Mouse (Mus musculus): ENCODE measurements around the gene Fam149b.
"Not testable (repeated sequence)": the region's sequence is repeated elsewhere in the genome, so short reads cannot be mapped to it uniquely, and the experiment has no call there.

The Fam149b gene

GRCm38 (mm10) chr14:20347991-20348541 lies at the start of gene Fam149b, which contains the start of gene Ecd:
Gene Fam149b, plus strand, starts transcription at chr14:20348162.
Gene Ecd, minus strand, starts transcription at chr14:20348121.
- DNase-seq, result peak; percentile 92 to 94

DNA sequence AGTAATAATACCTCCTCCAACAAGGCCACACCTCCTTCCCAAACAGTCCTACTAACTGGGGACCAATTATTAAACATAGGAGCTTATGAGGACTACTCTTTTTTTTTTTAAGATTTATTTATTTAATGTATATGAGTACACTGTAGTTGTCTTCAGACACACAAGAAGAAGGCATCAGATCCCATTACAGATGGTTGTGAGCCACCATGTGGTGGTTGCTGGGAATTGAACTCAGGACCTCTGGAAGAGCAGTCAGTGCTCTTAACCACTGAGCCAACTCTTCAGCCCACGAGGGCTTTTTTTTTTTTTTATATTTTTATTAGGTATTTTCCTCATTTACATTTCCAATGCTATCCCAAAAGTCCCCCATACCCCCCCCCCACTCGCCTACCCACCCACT lies 42.9 kb upstream of the Fam149b start:
- not testable (repeated sequence) for DNase-seq

- DNase-seq, result no peak
Measured at GRCm38 (mm10) chr14:20315137-20315536, 32.8 kb upstream of the Fam149b start.

GRCm38 (mm10) chr14:20319420-20319819 lies 28.5 kb upstream of the Fam149b start:
- peak; percentile 73 to 75 for DNase-seq

- DNase-seq, result no peak
Measured at GRCm38 (mm10) chr14:20324196-20324595, 23.8 kb upstream of the Fam149b start.

GRCm38 (mm10) chr14:20328474-20328873 lies 19.5 kb upstream of the Fam149b start:
- peak; percentile 53 to 54 for DNase-seq

DNA sequence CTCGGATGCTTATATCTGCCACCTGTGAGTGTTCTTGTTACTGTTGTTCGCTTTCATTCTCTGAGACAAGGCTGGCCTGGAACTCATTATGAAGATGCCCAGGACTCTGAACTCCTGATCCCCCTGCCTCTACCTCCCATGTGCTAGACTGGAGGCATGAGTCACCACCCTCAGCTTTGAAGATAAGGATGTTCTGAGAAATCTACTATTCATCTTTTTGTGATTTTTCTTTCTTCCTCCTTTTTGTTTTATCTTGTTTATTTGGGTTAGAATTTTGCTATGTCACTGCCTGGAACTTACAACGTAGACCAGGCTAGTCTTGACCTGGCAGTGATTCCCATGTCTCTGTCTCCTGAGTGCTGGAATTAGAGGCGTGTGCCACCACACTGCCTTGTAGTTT lies 16.6 kb upstream of the Fam149b start:
- no peak for DNase-seq

DNA sequence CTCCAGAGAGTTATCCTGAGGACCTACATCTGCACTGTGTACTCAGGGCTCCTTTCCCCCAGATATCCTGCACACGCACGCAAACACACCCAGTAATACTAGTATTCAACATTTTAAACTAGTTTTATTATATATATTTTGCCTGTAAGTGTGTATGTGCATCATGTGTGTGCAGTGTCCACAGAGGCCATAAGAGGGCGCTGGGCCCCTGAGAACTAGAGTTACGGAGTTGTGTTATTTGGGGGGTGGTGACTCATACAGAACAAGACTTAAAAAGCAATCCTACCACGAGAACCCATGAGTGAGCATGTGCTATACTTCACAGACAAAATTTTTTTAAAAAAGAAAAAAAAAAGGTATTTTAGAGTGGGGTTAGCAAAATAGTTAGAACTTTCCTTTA lies 8.5 kb upstream of the Fam149b start:
- DNase-seq, result no peak

DNA sequence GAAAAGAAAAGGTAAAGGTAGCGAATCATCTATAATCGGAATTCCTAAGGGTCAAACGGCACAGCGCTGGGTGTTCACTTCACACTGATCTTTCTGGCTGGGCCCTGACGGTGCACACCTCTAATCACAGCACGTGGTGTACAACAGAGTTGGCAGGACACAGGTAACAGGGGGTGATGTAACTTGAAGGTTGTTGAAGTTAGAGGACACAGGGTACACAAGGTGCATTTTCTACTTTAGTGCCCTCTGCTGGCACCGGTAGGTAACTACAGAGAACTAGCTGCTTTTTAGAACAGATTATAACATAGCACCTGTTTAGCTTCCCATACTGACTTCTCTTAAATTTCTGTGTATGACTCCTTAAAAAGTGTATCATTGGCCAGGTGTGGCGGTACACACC lies 7.8 kb upstream of the Fam149b start:
- DNase-seq, result peak; percentile 32 to 48

DNA sequence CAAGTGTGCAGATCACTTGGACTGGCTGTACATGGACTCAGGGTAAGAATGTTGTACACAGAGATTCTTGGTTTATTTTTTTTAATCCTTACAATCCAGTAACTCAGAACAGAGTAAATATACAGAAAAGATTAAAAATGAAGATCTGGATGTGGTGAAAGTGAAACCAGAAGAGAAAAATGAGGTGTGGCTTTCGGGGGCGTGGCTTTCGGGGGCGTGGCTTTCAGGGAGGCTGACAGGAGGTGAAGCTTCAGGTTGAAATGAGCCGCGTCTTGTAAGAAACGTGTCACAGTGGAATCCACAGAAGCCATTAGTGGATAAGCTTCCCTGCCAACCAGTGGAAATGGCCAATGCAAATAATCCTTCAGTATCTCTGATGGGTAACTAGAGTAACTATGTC lies 7.1 kb upstream of the Fam149b start:
- peak; percentile 11 to 13 for DNase-seq

- DNase-seq, result no peak
Measured at GRCm38 (mm10) chr14:20345885-20346284, 2.1 kb upstream of the Fam149b start.

DNA sequence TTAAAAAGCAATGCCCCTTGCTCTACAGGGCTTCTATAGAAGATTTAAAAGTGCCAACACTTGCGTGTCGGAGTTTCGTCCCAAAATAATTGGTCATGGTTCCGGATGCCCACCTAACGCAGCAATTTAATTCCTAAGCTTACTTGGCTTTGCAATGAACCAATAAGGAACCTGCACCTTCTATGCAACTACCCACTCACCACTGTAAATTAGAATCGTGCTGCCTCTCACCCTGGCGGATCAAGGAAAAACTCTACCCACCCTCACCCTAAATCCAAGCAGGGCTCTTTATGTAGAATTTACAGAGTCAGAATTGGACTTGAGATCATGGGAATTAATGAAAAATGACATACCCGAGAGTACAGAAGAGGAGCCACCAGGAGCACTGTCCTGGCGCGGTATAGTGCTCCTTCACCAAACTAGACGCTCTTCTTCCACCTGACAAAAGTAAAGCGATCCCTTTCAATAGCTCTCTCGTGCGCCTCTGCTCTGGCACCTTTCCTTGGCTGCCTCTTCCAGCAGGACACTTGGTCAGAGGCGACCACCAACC lies 446 bp upstream of the Fam149b start:
- DNase-seq, result no peak

GRCm38 (mm10) chr14:20363230-20363629 lies 15.3 kb downstream of the Fam149b start:
- no peak for DNase-seq

GRCm38 (mm10) chr14:20368271-20368670 lies 20.3 kb downstream of the Fam149b start:
- no peak for DNase-seq

DNA sequence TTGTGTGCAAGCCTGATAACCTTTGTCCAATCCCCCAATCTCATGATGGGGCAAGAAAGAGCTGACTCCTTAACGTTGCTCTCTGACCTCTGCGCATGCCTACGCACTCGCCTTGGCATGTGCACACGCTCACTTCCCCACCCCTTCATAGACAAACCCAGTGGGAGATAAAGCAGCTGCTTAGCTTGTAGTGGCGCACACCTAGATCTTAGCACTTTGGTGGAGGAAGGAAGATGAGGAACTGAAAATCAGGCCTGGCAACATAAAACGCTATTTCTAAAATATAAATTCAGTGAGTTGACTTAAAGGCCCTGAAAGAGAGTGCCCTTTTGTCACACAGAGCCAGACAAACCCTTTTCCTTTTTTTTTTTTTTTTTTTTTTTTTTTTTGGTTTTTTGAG lies 22.8 kb downstream of the Fam149b start:
- DNase-seq, result no peak

DNA sequence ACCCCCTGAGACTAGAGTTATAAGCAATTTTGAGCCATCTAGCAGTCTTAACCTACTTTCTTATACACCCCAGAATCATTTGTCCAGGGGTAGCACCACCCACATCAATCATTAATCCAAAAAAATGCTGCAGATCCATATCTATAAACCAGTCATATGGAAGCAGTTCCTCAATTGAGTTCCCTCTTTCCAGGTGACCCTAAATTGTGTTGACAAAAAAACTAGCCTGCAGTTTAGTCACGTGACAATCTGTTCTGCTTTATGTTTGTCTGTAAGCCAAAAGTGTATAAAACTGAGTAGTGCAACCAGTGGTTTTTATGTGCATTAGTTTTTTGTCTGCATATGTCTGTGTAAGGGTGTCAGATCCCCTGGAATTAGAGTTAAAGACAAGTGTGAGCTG lies 23.9 kb downstream of the Fam149b start:
- DNase-seq, result no peak

GRCm38 (mm10) chr14:20377112-20377521 lies 29.2 kb downstream of the Fam149b start:
- DNase-seq, result no peak

- DNase-seq, result peak; percentile 62 to 71
Measured at GRCm38 (mm10) chr14:20378313-20379061, 30.5 kb downstream of the Fam149b start.

DNA sequence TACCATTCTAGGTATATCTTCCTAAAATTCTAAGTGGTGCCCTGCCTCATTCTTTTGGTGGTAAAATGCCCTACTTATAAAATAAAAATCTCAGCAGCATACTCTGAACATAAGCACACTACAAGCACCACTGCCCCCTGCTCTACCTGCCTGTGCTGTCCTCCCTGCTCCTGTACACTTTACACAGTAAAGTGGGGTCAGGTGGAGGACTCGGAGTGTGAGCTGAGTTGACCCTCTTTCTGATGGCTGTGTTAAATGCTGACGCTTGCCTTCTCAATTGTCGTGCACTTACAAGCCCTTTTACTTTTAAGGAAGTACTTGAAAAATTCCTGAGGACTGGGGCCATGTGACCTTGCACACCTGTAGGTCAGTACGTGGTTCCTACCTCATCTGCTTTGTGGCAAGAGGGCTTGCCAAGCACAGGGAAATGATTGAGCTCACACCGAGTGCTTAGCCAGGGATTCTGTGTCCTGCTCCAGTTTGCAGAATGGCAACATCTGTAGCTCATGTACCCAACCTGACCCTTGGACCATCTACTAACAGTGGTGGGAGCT lies 31.2 kb downstream of the Fam149b start:
- DNase-seq, result no peak

- no peak for DNase-seq
Measured at GRCm38 (mm10) chr14:20379753-20380430, 31.9 kb downstream of the Fam149b start.

DNA sequence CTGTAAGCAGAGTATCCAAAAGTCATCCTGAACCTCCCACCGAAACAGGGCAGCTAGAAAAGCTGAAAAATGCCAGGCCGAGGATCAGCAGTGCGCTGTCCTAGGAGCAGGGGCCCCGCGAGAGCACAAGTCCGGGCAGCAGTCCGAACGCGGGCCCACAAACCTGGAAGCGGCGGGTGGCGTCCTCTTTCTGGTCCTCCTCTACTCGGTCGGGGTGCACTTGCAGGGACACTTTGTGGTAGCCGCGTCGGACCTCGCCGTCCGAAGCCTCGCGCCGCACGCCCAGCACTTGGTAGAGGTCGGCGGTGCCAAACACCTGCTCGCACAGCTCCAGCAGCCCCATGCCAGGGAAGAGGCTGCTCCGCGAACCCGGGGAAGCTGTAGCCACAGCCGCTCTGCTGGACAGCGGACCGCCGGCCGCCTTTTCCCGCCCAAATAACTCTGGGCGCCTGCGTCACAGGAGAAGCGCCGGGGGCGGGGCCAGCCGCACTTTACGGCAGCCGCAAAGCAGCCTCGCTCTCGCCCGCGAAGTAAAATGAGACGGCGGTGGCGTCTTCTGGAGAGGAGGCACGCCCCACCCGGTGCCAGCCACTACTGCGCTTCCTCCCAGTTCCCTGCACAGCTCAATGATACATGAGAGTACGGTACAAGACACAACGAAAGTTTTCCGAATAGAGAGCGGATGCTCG lies 40.6 kb downstream of the Fam149b start, which contains the start of gene Dnajc9:
Gene Dnajc9 (minus strand): TSS at position 470 of the 689 bp plus-strand sequence.
- peak; percentile 98 to 99 for DNase-seq

GRCm38 (mm10) chr14:20389446-20390079 lies 41.6 kb downstream of the Fam149b start:
- DNase-seq, result no peak
